Mouse (Mus musculus) stomach, embryonic 16.5 days (tissue): ENCODE results near the gene 9230102O04Rik. TPM values are rescaled to one million over a fixed set of nuclear protein-coding genes. Genes with fewer than 3 reads are reported as not detected.
A peak's percentile ranks its signal among the peaks of the same experiment; 100 is the strongest.

ENCODE experiments used
- ATAC-seq: fragments of 200-750 bp; cut with Nextera tagmentation; 2 replicates; pipeline ENCODE4 v1.8.0; 2017; ENCODE audit warnings: moderate number of reproducible peaks, moderate TSS enrichment; ENCODE audit not compliant: insufficient read depth, low FRiP score
- H3K27ac ChIP-seq: fragments of 300-500 bp; sonication (generic); 2 replicates; pipeline ENCODE4 v1.5.1; 2014; ENCODE audit warnings: low read length
- H3K27me3 ChIP-seq: fragments of 300-500 bp; sonication (generic); 2 replicates; pipeline ENCODE4 v1.6.1; 2014; ENCODE audit warnings: low read length, control low read depth, mixed read lengths; ENCODE audit not compliant: control insufficient read depth, insufficient read depth
- H3K36me3 ChIP-seq: fragments of 300-500 bp; sonication (generic); 2 replicates; pipeline ENCODE4 v1.6.1; 2014; ENCODE audit warnings: low read length; ENCODE audit not compliant: control insufficient read depth, insufficient read depth
- H3K4me1 ChIP-seq: fragments of 300-500 bp; sonication (generic); 2 replicates; pipeline ENCODE4 v1.6.1; 2014; ENCODE audit warnings: low read length, control low read depth, mixed read lengths; ENCODE audit not compliant: control insufficient read depth, insufficient read depth
- H3K4me2 ChIP-seq: fragments of 300-500 bp; sonication (generic); 2 replicates; pipeline ENCODE4 v1.6.1; 2014; ENCODE audit warnings: low read depth, low read length, mixed read lengths
- H3K4me3 ChIP-seq: fragments of 300-500 bp; sonication (generic); replicated peaks from 2 replicates; pipeline ENCODE4 v1.5.1; 2014; ENCODE audit warnings: mild to moderate bottlenecking, low read length
- H3K9ac ChIP-seq: fragments of 300-500 bp; sonication (generic); 2 replicates; pipeline ENCODE4 v1.6.1; 2014; ENCODE audit warnings: low read length
- H3K9me3 ChIP-seq: fragments of 300-500 bp; sonication (generic); replicated peaks from 2 replicates; pipeline ENCODE4 v1.6.1; 2016; ENCODE audit warnings: low read length, control low read depth; ENCODE audit not compliant: control insufficient read depth
- WGBS: fragments of 180-500 bp; shearing (Covaris S2); extraction: QIAGEN DNeasy Blood & Tissue Kit; methylation state at CpG from one replicate; pipeline ENCODE4 v1.1.7; 2014; 5-methylcytosine and 5-hydroxymethylcytosine counted together
- polyA plus RNA-seq: library from polyadenylated mRNA; unstranded; fragments of >200 nt; fragmentation: Nextera tagmentation; extraction: Ambion mirVana; gene quantifications from 2 replicates; pipeline ENCODE4 v1.2.1, GENCODE M21; 2015

The 9230102O04Rik gene
- polyA plus RNA-seq, result not detected in 2 replicates

GRCm38 (mm10) chr2:9888913-9889650 lies at the start of gene 9230102O04Rik:
Gene 9230102O04Rik (minus strand): TSS chr2:9889540.
- Histone ChIP-seq H3K4me3 (peak within 1 kb of the TSS; percentile 29), H3K27ac (no peak within 1 kb of the TSS), H3K27me3 (peaks cover 84% of the 10 kb centered on the region), H3K4me2 (peak within 1 kb of the TSS; percentile 43), H3K36me3 (no peaks in the 10 kb centered on the region), H3K4me1 (peaks cover 3% of the 10 kb centered on the region; the same call in 1 of the 2 replicates), H3K9ac (no peak within 1 kb of the TSS), H3K9me3 (no peaks in the 10 kb centered on the region)
- peak; percentile 83; the same call in 1 of the 2 replicates for ATAC-seq
- WGBS, result under 1% methylated on average over 30 of the region's 30 CpGs

- Histone ChIP-seq H3K27me3 (no peaks in the 10 kb centered on the region), H3K9me3 (no peaks in the 10 kb centered on the region), H3K9ac (no peak overlapping the region), H3K27ac (no peak overlapping the region), H3K36me3 (no peaks in the 10 kb centered on the region), H3K4me2 (no peak overlapping the region), H3K4me3 (no peak overlapping the region), H3K4me1 (no peaks in the 10 kb centered on the region)
- no peak for ATAC-seq
- 0% methylated on average over 1 of the region's 1 CpGs for WGBS
Observed at GRCm38 (mm10) chr2:9935965-9936364, 46.6 kb upstream of the 9230102O04Rik start.

DNA sequence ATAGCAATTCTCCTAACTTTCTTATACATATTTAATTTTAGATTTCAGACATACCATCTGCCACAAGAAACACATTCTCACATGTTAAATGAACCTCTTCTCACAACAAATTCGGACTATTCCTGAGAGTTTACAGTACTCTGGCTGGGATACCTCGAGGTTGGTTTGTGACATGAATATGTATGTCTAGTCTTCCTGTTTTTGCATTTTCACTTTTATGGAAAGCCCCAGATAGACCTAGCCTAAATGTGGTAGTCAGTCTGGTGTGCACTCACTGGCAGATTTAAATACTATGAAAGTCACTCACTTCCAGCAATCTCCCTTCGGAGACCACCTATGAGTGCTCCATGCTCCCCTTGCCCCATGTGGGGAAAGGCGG lies 37.6 kb upstream of the 9230102O04Rik start:
- Histone ChIP-seq H3K27me3 (no peaks in the 10 kb centered on the region), H3K36me3 (no peaks in the 10 kb centered on the region), H3K4me2 (no peak overlapping the region), H3K4me1 (no peaks in the 10 kb centered on the region), H3K9ac (no peak overlapping the region), H3K27ac (no peak overlapping the region), H3K4me3 (no peak overlapping the region), H3K9me3 (no peaks in the 10 kb centered on the region)
- WGBS, result 76% methylated on average over 4 of the region's 4 CpGs
- ATAC-seq, result no peak

DNA sequence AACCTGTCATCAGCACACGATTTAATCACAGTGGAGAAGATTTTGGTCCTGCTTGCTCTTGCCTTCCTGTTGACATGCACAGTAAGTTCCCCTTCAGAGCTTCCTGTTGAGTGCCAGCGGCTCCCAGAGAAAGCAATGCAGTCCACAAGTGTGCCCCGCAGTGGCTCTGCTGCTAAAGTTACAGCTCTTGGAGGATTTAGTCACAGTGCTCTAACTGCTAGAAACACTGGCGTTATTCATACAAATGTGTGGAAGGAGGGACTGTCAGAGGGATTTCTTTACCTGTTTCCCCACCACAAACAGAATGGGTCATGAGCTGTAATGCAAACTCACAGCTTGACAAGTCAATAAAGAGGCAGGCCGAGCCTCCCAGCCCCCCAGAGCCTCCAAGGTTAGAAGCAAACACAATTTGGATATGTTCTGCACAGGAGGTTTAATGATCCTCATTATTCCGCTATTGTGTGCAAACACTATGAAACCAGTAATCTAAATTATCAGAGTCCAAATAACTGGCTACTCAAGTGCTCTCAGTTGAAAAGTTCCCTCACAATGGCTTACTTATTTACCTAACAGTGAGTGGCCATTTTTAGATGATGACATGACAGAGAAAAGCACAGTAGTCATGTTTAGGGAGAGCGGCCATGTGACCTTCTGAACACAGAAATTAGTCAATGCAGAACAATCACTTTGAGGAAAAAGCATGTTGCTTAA lies 37.0 kb upstream of the 9230102O04Rik start:
- WGBS, result 50% methylated on average over 7 of the region's 7 CpGs
- Histone ChIP-seq H3K27me3 (no peaks in the 10 kb centered on the region), H3K4me3 (no peak overlapping the region), H3K27ac (no peak overlapping the region), H3K4me2 (no peak overlapping the region), H3K9ac (no peak overlapping the region), H3K9me3 (no peaks in the 10 kb centered on the region), H3K36me3 (no peaks in the 10 kb centered on the region), H3K4me1 (no peaks in the 10 kb centered on the region)
- no peak for ATAC-seq

DNA sequence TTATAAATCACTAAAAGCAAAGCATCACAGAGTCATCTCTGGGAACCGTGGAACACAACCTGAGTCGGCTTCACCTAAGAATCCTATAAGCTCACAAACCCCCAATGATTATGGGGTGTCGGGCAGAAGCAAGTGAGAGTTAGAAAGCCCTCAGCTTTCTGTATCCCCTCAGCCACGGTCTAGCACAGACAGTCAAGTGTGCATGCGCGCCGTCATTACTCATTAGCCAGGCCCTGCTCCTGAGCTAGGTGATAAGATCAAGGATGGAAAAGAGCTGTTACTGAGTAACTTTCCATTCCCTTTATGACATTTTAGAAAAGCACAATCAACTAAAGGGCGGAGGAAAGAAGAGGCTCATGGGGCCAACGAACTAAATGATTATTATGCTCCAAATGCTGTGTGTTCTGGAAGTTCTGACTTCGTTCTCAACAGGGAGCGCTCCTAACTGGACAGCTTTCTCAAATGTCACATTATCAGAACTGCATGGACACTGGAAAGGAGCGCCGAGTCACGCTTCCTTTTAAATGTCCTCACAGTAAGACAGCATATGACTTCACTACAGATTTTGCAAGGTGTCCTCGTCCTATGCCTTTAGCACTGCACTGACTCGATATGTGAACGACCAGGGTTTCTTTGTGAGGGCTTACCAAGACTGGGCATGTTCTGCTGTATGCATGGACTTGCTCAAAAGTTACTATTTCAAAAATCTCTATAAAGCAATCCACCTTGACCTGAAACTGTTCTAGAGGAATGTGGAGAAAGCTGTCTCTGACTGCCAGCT lies 29.5 kb upstream of the 9230102O04Rik start:
- H3K4me2 ChIP-seq, result no peak overlapping the region

GRCm38 (mm10) chr2:9917602-9918001 lies 28.3 kb upstream of the 9230102O04Rik start:
- no peaks in the 10 kb centered on the region for H3K9me3 ChIP-seq
- no peaks in the 10 kb centered on the region for H3K36me3 ChIP-seq
- no peak overlapping the region for H3K27ac ChIP-seq
- H3K4me3 ChIP-seq, result no peak overlapping the region
- 89% methylated on average over 9 of the region's 9 CpGs for WGBS
- H3K9ac ChIP-seq, result no peak overlapping the region
- H3K4me1 ChIP-seq, result peaks cover 5% of the 10 kb centered on the region; the same call in 1 of the 2 replicates
- H3K27me3 ChIP-seq, result no peaks in the 10 kb centered on the region
- H3K4me2 ChIP-seq, result no peak overlapping the region
- ATAC-seq, result no peak

More for the DNA sequence above, 29.5 kb upstream of the 9230102O04Rik start:
- Histone ChIP-seq H3K36me3 (no peaks in the 10 kb centered on the region), H3K27ac (0 out of 2 replicates have a peak overlapping the region, but pooled peaks have one; percentile 1), H3K9me3 (no peaks in the 10 kb centered on the region), H3K4me3 (no peak overlapping the region), H3K27me3 (no peaks in the 10 kb centered on the region), H3K4me1 (peaks cover 5% of the 10 kb centered on the region; the same call in 1 of the 2 replicates), H3K9ac (no peak overlapping the region)
- 60% methylated on average over 17 of the region's 17 CpGs for WGBS
- ATAC-seq, result peak; percentile 90

GRCm38 (mm10) chr2:9905995-9906394 lies 16.7 kb upstream of the 9230102O04Rik start:
- no peak for ATAC-seq
- 6% methylated on average over 11 of the region's 11 CpGs for WGBS
- no peak overlapping the region for H3K9ac ChIP-seq
- H3K36me3 ChIP-seq, result no peaks in the 10 kb centered on the region
- no peaks in the 10 kb centered on the region for H3K4me1 ChIP-seq
- H3K27me3 ChIP-seq, result no peaks in the 10 kb centered on the region
- H3K27ac ChIP-seq, result no peak overlapping the region
- H3K9me3 ChIP-seq, result no peaks in the 10 kb centered on the region
- H3K4me2 ChIP-seq, result peak overlapping the region; percentile 33
- peak overlapping the region; percentile 25 for H3K4me3 ChIP-seq

DNA sequence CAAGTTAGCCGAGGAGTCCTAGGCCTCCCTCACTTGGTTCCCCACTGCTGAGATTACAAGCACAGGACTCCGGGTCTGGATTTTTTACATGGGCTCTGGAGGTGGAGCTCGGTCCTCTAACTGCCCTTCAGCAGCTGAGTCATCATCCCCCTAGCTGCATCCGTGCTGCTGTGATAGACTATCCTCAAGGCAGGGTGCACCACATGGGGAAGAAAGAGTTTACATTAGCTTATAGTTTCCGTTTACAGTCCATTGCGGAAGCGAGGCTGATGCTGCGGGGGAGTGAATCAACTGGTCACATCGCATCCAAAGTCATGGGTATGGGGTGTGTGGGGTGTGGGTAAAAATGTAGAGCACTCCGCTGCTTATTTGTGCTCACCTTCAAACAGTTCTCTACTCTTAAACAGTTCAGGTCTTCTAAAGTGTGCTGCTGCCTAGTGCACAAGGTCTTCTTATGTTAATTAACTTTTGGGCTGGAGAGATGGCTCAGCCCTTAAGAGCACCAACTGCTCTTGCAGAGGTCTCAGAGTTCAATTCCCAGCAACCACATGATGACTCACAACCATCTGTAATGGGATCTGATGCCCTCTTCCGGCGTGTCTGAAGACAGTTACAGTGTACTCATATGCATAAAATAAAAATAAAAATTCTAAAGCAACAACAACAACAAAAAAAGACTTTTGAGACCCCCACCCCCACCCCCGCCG lies 14.7 kb upstream of the 9230102O04Rik start:
- peak; percentile 13; the same call in 1 of the 2 replicates for ATAC-seq
- WGBS, result 47% methylated on average over 14 of the region's 14 CpGs

More for the DNA sequence above, 14.7 kb upstream of the 9230102O04Rik start:
- Histone ChIP-seq H3K4me1 (no peaks in the 10 kb centered on the region), H3K4me3 (no peak overlapping the region), H3K9me3 (no peaks in the 10 kb centered on the region), H3K27me3 (peaks cover 5% of the 10 kb centered on the region; the same call in 1 of the 2 replicates), H3K9ac (no peak overlapping the region), H3K4me2 (no peak overlapping the region), H3K36me3 (no peaks in the 10 kb centered on the region), H3K27ac (no peak overlapping the region)
